Mouse (Mus musculus): Measurements from ENCODE around the gene Tmem41a. TPM values are rescaled to one million over a fixed set of nuclear protein-coding genes. Genes with fewer than 3 reads are reported as not detected.

Tmem41a gene
- polyA plus RNA-seq (2017; shearing (Covaris generic)), result 10 to 100 TPM; 11.1 to 22.6 TPM

DNA sequence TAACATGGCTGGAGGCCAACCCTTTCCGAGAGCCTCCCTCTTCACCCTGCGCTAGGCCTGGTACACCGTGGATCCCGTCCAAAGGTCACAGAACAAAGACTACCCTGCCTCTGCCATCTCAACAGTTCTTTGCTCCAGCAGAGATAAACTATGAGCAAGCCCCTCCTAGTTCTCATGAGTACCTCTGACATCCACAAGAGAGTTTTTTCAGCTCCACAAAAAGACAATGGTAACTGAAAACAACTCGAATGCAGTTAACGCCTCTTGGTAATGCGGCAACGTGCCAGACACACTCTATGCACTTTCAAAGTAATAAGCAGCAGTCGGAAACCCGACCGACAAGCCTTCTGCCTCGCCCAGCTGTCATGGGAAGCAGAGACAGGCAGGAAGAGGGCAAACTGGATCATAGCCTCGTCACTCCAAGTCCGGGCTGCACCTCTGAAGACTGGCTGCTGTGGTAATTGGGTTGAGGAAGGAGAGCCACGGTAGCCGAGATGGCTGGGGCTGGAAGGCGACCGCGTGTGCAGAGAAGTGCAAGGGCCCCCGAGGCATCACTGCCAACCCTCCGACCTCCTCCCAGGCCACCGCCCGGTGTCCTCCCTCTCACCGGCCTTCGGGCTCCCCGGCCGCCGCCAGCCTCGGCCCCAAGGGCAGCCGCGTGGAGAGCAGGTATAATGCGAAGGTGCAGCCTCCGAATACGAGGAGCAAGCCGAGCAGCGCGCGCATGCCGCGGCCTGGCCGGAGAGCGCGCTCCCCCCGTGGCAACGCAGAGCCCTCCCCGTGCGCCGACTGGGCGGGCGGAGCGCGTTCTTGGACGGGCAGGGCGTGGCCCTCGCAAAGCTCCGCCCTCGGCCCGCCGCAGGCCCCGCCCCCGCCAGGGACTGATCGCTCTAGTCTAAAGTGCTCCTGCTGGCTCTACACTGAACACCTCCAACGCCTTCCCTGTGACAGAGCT, at the start of gene Tmem41a:
Tmem41a (minus strand) TSS at position 792 of the 955 bp plus-strand sequence.

DNA sequence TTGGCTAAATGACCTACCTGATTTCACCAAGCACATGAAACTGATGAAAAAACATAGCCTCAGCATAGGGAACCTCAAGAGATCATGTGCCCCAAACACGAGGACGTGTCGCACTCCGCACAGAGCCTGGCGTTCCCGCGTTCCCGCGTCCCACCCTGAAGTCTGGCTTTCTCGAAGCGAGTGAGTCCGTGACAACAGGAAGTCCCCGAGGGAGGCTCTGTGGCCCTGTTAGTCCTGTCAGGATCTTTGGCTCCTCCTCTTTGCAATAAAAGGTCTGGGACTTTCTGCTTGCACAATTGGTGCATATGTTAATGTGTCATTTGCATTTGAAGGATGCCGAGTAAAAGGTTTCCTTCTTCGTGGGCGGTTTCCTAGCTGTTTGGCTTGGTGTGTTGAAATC, 48.0 kb upstream of the Tmem41a start, which contains the start of gene Liph:
Liph (minus strand) TSS at position 360 of the 400 bp plus-strand sequence.

Other genes with a start within 250 kb of the Tmem41a start
- 1 to 10 TPM; 7.6 to 7.9 TPM for gene Ehhadh, start 159.7 kb downstream of the Tmem41a start, polyA plus RNA-seq (2017; shearing (Covaris generic))
- gene Map3k13, start 153.2 kb downstream of the Tmem41a start, polyA plus RNA-seq (2017; shearing (Covaris generic)), result under 1 TPM; 0.45 to 0.74 TPM
- gene Liph, start 48.1 kb upstream of the Tmem41a start, polyA plus RNA-seq (2017; shearing (Covaris generic)), result under 1 TPM in 1 of 2 experiments, not detected in 1; 0.18 TPM
- 10 to 100 TPM; 54.7 to 62.5 TPM for gene Senp2, start 61.9 kb upstream of the Tmem41a start, polyA plus RNA-seq (2017; shearing (Covaris generic))
- 1 to 10 TPM in 1 of 2 experiments, under 1 TPM in 1; 0.68 to 5.0 TPM for gene Igf2bp2, start 215.7 kb upstream of the Tmem41a start, polyA plus RNA-seq (2017; shearing (Covaris generic))

Measured in inflammation-experienced regulatory T-cells (primary cell).